Mouse (Mus musculus): ENCODE data around the gene Pou2f3. TPM values are rescaled to one million over a fixed set of nuclear protein-coding genes. Genes with fewer than 3 reads are reported as not detected.

Pou2f3 gene
- total RNA-seq, 1 experiment from 2014 or later = not detected

DNA sequence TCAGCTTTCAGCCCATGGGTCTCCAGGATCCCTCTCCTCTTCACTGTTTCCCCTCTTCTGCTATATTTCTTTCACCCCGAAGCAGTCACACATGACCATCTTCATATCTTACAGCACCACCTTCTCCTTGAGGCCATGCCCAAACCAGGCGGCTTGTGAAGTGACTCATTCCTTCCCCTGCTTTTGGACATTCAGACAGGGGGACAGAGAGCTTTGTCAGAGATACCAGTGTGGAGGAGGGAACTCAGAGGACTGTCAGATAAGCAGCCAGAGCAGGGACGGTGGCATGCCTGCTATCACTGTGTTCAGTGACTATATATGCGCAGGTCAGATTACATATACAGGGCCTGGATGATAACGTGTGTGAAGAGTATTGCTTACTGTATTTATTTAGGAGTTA is 24.3 kb upstream of the Pou2f3 start:
- ATAC-seq (replicated peaks in 1 of 2; ENCODE audit: insufficient read depth in 1 of 2, low FRiP score in 2 of 2, low TSS enrichment in 1 of 2, low read depth in 1 of 2, poor library complexity in 2 of 2, severe bottlenecking in 2 of 2) = peak in 1 of 2 experiments; percentile 29; a peak in 1 of 4 replicates

DNA sequence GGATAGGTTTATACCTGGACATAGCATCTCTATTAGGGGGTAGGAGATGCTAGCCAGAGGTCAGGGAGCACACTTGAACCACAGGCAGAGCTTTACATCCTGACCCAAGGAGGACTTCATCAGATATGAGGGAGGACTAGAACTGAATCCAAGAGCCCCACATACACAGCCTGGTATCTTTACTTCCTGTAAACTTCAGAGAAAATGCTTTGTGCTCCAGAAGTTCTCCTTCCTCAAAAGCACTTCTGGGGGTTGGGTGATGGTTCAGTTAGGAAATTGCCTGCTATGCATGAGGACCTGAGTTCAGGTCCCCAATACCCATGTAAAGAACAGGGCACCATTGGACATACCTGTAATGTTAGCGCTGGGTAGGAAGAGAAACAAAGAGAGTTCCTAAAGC is 23.3 kb upstream of the Pou2f3 start:
- ATAC-seq (replicated peaks in 1 of 2; ENCODE audit: insufficient read depth in 1 of 2, low FRiP score in 2 of 2, low TSS enrichment in 1 of 2, low read depth in 1 of 2, poor library complexity in 2 of 2, severe bottlenecking in 2 of 2) = no peak

GRCm38 (mm10) chr9:43233044-43233443 is 22.9 kb upstream of the Pou2f3 start:
- ATAC-seq (replicated peaks in 1 of 2; ENCODE audit: insufficient read depth in 1 of 2, low FRiP score in 2 of 2, low TSS enrichment in 1 of 2, low read depth in 1 of 2, poor library complexity in 2 of 2, severe bottlenecking in 2 of 2) = no peak

GRCm38 (mm10) chr9:43232286-43232685 is 22.1 kb upstream of the Pou2f3 start:
- no peak for ATAC-seq (replicated peaks in 1 of 2; ENCODE audit: insufficient read depth in 1 of 2, low FRiP score in 2 of 2, low TSS enrichment in 1 of 2, low read depth in 1 of 2, poor library complexity in 2 of 2, severe bottlenecking in 2 of 2)

DNA sequence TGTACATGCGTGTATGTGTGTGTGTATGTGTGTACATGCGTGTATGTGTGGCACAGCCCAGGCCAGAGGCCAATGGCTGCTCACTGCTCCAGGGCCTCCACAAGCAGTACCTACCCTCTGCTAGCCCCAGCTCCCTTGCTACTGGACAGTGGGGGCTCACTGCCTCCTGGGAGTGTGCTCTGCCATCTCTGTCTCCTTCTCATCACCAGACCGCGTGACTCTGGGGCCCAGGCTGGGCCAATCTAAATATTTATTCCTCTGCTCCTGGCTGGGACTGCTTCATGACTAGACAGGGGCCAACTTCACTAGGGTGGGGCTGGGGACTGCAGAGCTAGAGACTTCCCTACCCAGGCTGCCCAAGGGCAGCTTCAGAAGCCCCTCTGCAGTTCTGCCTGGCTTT is 21.6 kb upstream of the Pou2f3 start:
- ATAC-seq (replicated peaks in 1 of 2; ENCODE audit: insufficient read depth in 1 of 2, low FRiP score in 2 of 2, low TSS enrichment in 1 of 2, low read depth in 1 of 2, poor library complexity in 2 of 2, severe bottlenecking in 2 of 2) = no peak

DNA sequence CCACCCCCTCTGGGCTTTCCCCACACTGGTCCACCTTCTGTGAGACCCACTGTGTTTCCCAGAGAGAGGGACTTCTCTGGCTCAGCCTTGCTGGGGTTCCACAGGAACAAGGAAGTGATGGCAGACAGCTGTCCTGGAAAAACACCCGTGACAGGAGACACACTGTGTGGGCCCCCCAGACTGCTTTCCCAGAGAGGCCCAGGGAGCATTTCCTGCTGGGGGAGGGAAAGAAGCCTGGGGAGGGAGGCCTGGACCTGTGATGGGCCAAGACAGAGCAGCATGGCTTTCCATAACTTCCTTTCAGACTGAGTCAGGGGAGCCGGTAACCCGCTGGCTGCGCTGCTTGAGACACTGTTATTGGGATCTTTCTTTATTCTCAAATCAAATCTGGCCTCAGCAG is 20.7 kb upstream of the Pou2f3 start:
- ATAC-seq (replicated peaks in 1 of 2; ENCODE audit: insufficient read depth in 1 of 2, low FRiP score in 2 of 2, low TSS enrichment in 1 of 2, low read depth in 1 of 2, poor library complexity in 2 of 2, severe bottlenecking in 2 of 2) = no peak

DNA sequence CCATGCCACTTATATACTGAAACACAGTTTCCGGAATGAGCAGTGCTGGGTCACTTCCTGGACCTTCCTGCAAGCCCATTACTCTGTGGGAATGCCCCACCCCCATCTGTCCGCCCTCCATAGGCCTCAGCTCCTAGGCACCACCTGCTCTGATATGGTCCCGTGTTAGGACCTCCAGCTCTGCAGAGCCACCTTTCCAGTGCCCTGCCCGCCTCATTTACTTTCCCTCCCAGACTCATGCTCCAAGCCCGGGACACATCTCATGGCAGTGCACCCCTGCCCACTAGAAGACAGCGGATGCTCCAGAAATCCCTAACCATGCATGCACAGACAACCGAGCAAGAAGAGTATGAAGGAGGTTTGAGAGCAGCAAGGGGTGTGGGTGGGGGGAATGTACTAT is 19.8 kb upstream of the Pou2f3 start:
- ATAC-seq (replicated peaks in 1 of 2; ENCODE audit: insufficient read depth in 1 of 2, low FRiP score in 2 of 2, low TSS enrichment in 1 of 2, low read depth in 1 of 2, poor library complexity in 2 of 2, severe bottlenecking in 2 of 2) = no peak

DNA sequence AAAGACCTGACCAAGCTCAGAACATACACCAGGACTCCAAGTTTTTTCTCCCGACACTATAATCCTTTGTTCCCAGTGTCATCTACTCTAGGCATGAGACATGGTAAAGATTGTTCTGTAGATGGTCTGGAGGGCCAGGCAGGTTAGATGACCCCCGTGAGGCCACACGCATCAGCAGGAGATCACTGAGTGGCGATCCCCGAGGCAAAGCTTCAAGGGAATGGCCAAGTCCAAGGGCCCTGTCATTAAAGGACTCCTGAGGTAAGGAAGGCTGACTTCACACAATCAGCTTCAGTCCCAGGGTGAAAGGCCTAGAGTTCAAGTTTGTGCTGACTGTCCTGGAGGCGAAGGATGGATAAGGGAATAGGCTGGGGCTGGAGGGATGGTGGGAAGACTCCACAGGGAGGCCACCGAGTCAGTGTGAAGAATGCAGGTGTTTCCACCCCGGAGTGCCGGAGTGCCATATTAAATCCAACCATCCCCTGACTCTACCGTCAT is 19.3 kb upstream of the Pou2f3 start:
- ATAC-seq (replicated peaks in 1 of 2; ENCODE audit: insufficient read depth in 1 of 2, low FRiP score in 2 of 2, low TSS enrichment in 1 of 2, low read depth in 1 of 2, poor library complexity in 2 of 2, severe bottlenecking in 2 of 2) = no peak

DNA sequence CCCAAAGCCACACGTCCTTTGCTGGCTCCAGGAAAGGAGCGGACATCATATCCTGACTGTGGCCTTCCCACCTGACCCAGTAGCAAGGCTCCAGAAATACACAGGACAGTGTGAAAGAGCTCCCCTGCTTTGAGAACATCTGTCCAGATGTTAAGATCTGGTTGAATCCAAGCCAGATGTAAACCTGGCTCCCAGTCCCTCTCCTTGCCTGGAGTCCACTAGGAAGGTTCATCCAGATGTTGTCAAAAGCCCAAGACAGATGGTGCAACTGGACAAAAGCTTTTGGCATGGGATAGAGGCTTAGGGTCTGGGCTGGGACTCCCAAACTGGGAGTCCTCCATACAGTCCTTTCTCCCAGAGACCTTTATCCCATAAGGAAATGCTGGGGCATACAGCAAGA is 18.6 kb upstream of the Pou2f3 start:
- no peak for ATAC-seq (replicated peaks in 1 of 2; ENCODE audit: insufficient read depth in 1 of 2, low FRiP score in 2 of 2, low TSS enrichment in 1 of 2, low read depth in 1 of 2, poor library complexity in 2 of 2, severe bottlenecking in 2 of 2)

DNA sequence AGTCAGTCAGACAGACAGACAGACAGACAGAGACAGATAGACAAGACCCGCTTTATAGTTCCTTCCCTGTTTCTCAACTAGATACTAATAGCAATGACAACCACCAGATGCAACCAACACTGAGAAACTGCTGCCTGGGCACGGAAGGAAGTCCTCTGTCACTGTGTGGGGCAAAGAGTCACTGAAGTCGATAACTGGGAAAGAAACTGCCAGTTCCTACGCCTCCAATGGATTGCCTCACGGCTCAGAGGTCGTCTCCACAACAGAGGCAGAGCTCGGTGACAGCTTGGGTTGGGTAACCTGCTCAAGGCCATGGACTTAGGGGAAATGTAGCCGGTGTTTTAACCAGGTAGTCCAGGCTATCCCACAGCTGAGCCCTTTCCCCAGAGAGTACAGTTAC is 17.5 kb upstream of the Pou2f3 start:
- no peak for ATAC-seq (replicated peaks in 1 of 2; ENCODE audit: insufficient read depth in 1 of 2, low FRiP score in 2 of 2, low TSS enrichment in 1 of 2, low read depth in 1 of 2, poor library complexity in 2 of 2, severe bottlenecking in 2 of 2)

DNA sequence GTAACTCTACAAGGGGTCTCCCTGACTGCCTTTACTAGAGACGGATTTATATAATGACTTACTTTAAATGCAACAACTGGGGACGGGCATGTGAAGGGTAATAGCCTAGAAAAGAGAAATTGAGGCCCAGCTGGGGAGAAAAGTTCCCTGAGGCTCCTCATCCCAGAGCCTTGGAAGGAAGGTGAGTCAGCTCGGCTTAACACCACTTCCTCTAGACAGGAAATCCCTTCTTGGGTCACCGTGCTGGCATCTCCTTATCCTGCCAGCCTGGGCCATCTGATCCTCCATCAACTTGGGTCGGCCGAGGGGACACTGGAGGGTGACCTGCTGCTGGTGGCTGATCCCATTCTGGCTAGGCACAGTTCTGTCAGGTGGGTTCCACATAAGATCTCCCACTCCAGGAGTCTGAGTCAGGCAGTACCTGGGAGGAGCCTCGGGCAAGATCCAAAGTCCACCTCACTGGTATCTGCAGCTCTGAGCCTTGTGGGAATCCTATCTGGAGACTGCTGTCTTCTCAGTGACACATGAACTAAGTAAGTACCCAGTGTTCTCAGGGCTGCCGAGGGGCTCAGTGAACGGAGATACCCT is 16.5 kb upstream of the Pou2f3 start:
- ATAC-seq (replicated peaks in 1 of 2; ENCODE audit: insufficient read depth in 1 of 2, low FRiP score in 2 of 2, low TSS enrichment in 1 of 2, low read depth in 1 of 2, poor library complexity in 2 of 2, severe bottlenecking in 2 of 2) = no peak

DNA sequence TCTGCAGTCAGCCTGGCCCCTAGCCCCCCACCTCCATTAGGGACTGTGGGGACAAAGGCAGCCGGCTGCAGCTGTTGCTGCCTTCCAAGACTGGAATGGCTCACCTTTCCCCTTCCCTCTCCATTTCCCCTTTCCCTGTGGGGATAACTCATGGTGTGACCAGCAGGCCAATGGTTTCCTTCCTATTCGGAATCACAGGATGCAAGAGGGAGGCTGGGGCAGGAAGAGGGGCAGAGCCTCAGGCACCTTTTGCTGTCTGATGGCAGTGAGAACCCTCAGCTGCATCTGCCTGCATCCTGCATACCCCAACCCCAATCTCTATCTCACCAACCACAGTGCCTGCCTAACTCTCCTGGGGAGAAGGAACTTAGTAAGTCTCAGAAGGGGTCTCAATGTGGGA is 15.3 kb upstream of the Pou2f3 start:
- ATAC-seq (replicated peaks in 1 of 2; ENCODE audit: insufficient read depth in 1 of 2, low FRiP score in 2 of 2, low TSS enrichment in 1 of 2, low read depth in 1 of 2, poor library complexity in 2 of 2, severe bottlenecking in 2 of 2) = no peak

GRCm38 (mm10) chr9:43224771-43225355 is 14.7 kb upstream of the Pou2f3 start:
- no peak for ATAC-seq (replicated peaks in 1 of 2; ENCODE audit: insufficient read depth in 1 of 2, low FRiP score in 2 of 2, low TSS enrichment in 1 of 2, low read depth in 1 of 2, poor library complexity in 2 of 2, severe bottlenecking in 2 of 2)

GRCm38 (mm10) chr9:43222429-43222715 is 12.2 kb upstream of the Pou2f3 start:
- no peak for ATAC-seq (replicated peaks in 1 of 2; ENCODE audit: insufficient read depth in 1 of 2, low FRiP score in 2 of 2, low TSS enrichment in 1 of 2, low read depth in 1 of 2, poor library complexity in 2 of 2, severe bottlenecking in 2 of 2)

- ATAC-seq (replicated peaks in 1 of 2; ENCODE audit: insufficient read depth in 1 of 2, low FRiP score in 2 of 2, low TSS enrichment in 1 of 2, low read depth in 1 of 2, poor library complexity in 2 of 2, severe bottlenecking in 2 of 2) = peak; percentile 68 to 71
These were observed 11.7 kb upstream of the Pou2f3 start for GRCm38 (mm10) chr9:43221643-43222428.

- peak in 1 of 2 experiments; percentile 48; a peak in 1 of 4 replicates for ATAC-seq (replicated peaks in 1 of 2; ENCODE audit: insufficient read depth in 1 of 2, low FRiP score in 2 of 2, low TSS enrichment in 1 of 2, low read depth in 1 of 2, poor library complexity in 2 of 2, severe bottlenecking in 2 of 2)
These were observed 742 bp upstream of the Pou2f3 start for GRCm38 (mm10) chr9:43210771-43211450.

DNA sequence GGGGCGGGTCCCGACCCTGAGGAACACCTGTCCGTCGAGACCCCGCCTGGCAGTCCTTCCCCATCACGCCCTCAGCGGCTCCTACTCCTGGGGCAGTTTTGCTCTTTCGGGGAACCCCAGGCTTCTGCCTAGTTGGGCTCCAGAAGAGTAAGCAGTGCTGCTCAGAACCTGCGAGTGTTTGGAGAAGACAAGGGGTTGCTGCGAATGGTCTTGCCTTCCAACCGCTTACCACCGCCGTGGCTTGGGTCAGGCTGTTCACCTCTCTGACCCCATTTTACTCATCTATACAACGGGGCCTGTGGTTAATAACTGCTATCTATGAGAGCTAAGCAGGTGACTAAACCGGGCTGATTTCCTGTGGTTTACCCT is 4.2 kb downstream of the Pou2f3 start:
- no peak for ATAC-seq (replicated peaks in 1 of 2; ENCODE audit: insufficient read depth in 1 of 2, low FRiP score in 2 of 2, low TSS enrichment in 1 of 2, low read depth in 1 of 2, poor library complexity in 2 of 2, severe bottlenecking in 2 of 2)

DNA sequence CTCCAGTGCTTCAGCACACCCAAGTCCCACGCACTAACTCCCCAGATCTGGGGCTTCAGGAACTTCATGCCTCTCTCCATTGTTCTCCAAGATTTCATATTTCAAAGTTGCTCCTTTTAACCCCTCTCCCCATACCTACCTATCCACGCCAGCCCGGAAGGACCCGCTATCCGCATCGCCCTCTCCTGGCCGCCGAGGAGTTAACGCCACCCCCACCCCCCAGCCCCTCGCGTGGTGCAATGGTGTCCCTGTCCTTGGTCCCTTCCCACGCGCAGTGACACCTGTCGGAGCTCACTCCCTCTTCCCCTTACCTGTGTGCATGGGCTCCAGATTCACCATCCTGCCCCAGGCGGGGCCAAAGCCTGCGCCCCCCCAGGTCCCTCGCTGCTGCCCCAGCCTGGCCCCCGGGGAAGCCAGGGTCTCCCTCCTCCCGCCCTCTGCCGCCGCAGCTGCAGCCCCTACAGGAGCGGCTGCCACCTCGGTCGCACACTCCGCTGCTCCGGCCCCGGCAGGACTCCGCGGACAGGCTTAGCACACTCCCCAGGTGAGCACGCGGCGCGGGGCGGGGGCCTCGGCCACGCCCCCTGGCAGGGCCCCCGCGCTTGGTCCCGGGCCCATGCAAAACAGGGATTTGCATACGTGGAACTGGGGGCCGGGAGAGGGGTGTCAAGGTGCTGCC is 4.7 kb downstream of the Pou2f3 start:
- ATAC-seq (replicated peaks in 1 of 2; ENCODE audit: insufficient read depth in 1 of 2, low FRiP score in 2 of 2, low TSS enrichment in 1 of 2, low read depth in 1 of 2, poor library complexity in 2 of 2, severe bottlenecking in 2 of 2) = peak in 1 of 2 experiments; percentile 48; a peak in 1 of 4 replicates

Measured in hematopoietic stem cell, adult 5-6 weeks (primary cell).